Mouse (Mus musculus): ENCODE measurements around the gene Ctrc.
A peak's percentile ranks its signal among the peaks of the same experiment; 100 is the strongest.

Ctrc gene

GRCm38 (mm10) chr4:141866933-141867490, 20.9 kb upstream of the Ctrc start:
- DNase-seq, result peak; percentile 42

DNA sequence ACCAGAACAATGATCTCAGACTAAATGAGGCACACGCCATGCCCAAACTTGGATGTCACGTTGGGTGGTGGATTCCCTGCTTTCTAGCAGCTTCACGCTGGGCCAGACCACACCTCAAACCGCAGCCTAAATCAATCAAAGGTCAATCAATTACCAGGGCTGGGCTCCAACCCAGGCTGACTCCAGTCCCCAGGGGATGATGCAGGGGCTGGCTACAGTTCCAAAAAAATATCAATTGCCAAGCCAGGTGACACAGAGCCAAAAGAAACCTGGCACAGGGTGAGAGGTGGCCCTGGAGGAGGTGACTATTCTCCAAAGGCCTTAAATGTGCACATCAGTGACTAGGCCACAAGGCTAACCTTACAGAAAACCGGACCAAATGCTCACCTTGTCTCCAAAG, 19.4 kb upstream of the Ctrc start:
- DNase-seq, result no peak

DNA sequence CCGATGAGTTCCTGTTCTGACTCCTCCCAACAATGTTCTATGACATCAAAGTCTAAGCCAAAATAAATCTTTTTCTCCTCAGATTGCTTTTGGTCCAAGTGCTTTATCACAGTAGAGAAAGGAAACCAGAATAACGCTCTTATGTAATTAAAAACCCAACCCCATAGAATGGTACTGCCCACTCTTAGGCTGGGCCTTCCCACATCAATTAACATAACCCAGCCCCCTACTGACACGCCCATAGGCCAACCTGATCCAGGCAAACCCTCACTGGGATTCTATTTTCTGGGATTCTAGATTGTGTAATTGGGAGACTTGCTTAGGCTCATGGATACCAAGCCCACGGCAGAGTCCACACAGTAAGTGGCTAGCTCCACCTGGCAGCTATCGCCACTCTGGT, 18.8 kb upstream of the Ctrc start:
- peak; percentile 35 for DNase-seq

- no peak for DNase-seq
Observed at GRCm38 (mm10) chr4:141864506-141864905, 18.3 kb upstream of the Ctrc start.

DNA sequence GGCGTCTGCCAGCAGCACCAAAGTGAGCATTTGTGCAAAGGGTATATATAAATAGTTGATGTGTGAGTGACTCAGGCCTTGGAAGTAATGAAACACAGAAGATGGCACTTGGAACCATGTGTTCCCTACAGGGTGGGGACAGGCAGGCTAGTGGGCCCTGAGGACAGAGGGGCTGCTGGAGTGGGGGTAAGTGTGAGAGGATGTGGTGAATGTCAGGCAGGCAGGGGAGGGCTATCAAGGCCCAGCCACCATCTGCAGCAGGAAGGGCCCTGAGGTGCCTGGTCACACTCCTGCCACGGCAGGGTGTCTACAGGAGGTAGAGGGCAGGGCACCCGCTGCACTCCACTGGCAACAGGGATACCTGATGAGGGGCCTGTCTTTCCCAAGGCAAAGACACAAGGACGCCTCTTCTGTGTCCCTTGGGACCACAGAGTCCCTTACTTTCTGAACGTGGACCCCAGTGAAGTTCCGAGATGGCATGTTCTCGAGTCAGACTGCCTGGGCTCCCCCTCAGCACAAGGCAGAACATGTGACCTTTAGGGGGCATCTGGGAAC, 17.6 kb upstream of the Ctrc start:
- DNase-seq, result no peak

DNA sequence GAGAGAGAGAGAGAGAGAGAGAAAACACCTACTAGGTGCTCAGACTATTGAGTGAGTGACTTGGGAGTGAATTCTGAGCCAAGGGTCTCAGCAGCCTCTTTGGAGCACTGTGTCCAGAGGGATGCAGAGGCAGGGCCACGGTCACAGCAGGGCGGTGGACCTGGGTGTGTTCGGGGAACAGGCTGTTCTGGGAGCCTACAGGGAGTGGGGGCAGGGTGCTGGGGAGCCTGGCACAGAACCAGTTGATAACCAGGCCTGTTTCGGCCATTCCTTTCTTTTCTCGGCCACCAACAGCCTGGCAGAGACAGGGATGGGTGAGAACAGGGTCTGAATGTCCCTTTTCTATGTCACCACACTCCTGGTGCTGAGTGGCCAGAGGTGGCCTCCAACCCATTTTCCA, 16.7 kb upstream of the Ctrc start:
- DNase-seq, result peak; percentile 42

GRCm38 (mm10) chr4:141861591-141862295, 15.6 kb upstream of the Ctrc start:
- DNase-seq, result peak; percentile 75

DNA sequence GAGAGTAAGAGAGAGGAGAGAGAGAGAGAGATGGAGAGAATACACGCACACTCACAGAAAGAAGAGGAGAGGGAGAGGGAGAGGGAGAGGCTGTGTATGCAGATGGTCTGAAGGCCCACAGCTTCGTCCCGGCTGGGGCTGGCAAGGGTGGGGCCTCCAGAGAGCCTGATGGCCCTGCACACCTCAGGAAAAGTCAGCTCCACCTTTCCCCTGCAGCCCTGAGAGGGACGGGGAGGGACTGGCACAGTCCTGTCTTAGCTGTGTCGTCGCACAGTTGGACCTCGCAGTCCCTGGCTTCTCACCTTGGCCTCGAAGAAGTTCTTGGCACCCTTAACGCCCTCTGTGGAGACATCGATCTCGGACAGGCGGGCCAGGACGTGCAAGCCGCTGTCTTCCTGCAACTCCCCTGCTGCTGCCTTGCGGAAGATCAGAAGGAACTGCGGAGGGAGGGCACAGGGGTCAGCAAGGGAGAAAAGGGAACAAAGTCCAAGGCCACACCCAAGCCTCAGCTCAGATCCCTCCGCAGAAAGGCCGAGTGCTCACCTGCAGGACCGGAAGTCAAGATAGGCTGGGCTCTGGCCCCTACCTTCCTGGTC, 14.2 kb upstream of the Ctrc start:
- no peak for DNase-seq

- no peak for DNase-seq
Observed at GRCm38 (mm10) chr4:141859351-141859750, 13.2 kb upstream of the Ctrc start.

DNA sequence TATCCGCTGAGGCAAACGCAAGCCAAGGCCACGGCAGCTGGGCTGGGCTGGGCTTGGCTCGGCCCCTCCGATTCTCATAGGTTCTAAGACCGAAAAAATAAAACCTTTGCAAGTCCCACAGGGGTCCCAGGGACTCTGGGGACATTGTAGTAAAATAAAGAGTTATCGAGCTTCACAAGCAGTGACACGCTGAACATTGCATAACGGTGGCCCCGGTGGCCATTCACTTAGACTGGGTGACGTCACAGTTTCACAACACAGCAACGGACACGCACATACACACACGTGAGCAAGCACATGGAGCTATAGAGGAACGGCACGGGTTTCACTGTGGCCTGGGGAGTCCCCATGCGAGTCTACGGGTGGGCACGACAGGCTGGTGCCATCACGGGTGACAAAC, 12.3 kb upstream of the Ctrc start:
- peak; percentile 63 for DNase-seq

GRCm38 (mm10) chr4:141857422-141857930, 11.3 kb upstream of the Ctrc start:
- DNase-seq, result peak; percentile 89

DNA sequence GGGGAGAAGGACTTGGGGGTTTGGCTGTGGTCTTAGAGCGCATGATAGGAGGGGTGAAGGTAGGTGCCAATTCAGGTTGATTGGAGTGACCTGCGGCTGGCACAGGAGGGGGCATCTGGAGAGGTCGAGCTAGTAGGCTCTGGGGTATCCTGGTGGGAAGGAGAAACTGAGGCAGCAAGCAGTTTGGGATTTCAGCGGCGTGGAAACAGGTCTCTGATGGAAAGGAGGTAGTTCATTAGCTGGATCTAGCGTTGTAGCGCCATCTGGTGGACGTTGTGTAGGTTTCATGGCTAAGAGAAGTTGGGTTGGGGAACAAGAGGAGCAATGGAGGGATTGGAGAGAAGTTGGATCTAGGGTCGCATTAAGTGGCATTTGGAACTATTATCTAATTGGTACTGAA, 7.3 kb upstream of the Ctrc start:
- DNase-seq, result peak; percentile 67

DNA sequence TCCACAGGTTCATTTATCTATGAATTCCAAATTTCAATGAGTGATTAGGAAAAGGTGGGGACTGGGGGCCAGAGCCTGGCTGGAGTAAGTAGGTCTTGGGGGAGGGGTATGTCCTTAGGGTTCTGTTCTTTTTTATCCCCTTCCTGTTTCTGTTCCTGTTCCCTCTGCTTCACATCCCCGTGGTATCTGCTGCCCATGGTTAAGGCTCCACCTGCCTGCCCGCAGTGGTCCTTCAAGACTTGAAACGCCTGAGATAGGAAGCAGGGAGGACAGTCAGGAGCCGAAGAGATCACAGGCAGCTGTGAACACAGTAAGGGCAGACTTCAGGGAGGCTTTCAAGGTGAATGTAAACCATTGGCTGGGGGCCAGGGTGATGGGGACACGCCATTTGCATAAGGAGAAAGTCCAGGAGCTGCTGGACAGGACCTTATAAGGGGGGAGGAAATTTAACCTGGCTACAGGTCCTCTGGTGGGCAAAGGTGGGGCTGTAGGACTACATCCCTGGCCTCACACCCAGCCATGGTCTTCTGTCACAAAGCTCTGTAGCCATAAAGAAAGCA, 11.5 kb downstream of the Ctrc start:
- DNase-seq, result no peak

GRCm38 (mm10) chr4:141833911-141834310, 12.2 kb downstream of the Ctrc start:
- no peak for DNase-seq

- DNase-seq, result no peak
Observed at GRCm38 (mm10) chr4:141831361-141831760, 14.8 kb downstream of the Ctrc start.

- DNase-seq, result no peak
Observed at GRCm38 (mm10) chr4:141830381-141830780, 15.8 kb downstream of the Ctrc start.

GRCm38 (mm10) chr4:141828177-141828576, 18.0 kb downstream of the Ctrc start:
- no peak for DNase-seq

- DNase-seq, result no peak
Observed at GRCm38 (mm10) chr4:141827401-141827800, 18.8 kb downstream of the Ctrc start.

DNA sequence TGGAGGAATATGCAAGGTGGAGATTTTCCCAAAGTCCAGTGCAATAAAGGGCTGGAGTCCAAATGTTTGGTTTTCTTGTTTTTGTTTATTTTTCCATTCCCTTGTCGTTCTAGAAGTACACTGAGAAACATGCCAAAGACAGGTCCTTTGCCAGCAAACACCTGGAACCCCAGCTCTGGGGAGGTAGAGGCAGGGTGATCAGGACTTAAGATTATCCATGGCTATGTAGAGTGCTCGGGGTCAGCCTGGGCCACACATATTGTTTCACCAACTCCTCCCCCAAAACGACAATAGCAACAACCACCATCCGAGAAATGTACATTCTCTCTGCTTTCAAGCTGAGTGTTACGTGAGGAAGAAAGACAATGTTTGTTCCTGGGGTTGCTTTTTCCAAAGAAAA, 20.1 kb downstream of the Ctrc start, which contains the start of gene Cela2a:
Gene Cela2a (minus strand): TSS at position 101 of the 400 bp plus-strand sequence.
- DNase-seq, result no peak

GRCm38 (mm10) chr4:141822979-141823378, 23.2 kb downstream of the Ctrc start:
- peak; percentile 61 for DNase-seq

DNA sequence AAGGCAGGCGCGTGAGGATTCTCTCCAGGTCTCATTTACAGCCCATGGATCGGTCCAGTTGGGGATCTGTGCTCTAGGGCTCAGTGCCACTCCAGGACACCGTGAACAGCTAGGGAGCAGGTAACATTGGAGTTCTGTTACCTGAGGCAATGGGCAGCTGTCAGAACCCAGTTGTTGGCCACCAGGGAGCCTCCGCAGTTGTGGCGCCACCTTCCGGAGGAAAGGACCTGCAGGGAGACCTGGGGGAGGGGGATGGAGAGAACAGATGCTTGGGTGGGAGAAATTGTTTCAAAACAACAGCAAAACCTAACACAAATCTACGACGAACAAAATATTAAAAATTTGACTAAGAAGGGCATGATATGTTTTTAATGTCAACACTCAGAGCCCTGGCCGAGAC, 24.1 kb downstream of the Ctrc start:
- DNase-seq, result peak; percentile 50

- no peak for DNase-seq
Observed at GRCm38 (mm10) chr4:141821178-141821577, 25.0 kb downstream of the Ctrc start.

DNA sequence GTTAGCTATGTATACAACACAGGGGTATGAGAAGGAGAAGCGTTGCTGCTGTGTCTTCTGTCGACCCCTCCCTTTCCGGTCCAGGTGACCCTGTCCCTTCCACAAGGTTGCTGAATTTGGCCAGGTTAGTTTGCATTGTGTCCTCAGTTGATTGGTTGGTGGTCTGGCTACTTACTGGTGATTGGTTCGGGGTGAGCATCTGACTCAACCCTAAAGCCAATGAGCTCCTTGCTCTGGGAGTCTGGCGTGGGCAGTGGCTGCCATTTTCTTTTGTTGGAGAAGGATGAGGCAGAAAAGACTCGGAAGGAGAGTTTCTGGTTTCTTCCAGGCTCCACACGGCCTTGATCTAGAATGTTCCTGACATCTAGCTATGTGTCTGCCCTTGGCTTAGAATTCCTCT, 26.8 kb downstream of the Ctrc start:
- DNase-seq, result no peak

DNA sequence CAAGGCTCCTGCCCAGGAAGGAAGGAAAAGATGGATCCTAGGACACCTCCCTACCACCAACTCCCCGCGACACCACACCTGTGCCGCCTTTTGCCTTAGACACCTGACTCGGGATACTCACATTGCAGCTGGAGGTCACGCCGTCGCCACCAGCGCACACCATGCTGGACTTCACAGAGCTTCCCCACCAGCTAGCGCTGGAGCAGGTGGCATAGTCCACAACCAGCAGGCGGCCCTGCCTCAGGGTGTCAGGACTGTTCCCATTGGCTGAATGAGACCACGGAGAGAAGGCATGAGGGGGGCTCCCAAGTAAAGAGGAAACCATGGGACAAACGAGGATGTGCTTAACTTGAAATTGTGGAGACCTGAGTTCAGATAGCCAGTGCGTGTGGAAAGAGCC, 27.3 kb downstream of the Ctrc start:
- no peak for DNase-seq

Measured in lung, postnatal 36 days (tissue).